Mouse (Mus musculus) lung, adult 2 months (tissue): ENCODE data around the gene Cgnl1. TPM values are rescaled to one million over a fixed set of nuclear protein-coding genes. Genes with fewer than 3 reads are reported as not detected.

Experiments
- DNase-seq: peaks from one replicate; pipeline ENCODE4 v3.0.0; 2022
- H3K4me1 ChIP-seq: fragments of 200-500 bp; 2 replicates; pipeline ENCODE4 v1.6.1; 2011; ENCODE audit warnings: low read length; ENCODE audit not compliant: control insufficient read depth, insufficient read depth
- H3K4me3 ChIP-seq: fragments of 200-500 bp; replicated peaks from 2 replicates; pipeline ENCODE3; 2011; ENCODE audit warnings: low read depth, mild to moderate bottlenecking, control low read depth, low read length; ENCODE audit errors: extremely low read depth
- CTCF ChIP-seq: fragments of 200-500 bp; IDR thresholded peaks from 2 replicates; pipeline ENCODE4 v1.5.1; 2011; ENCODE audit warnings: mild to moderate bottlenecking, low read length, control low read depth; ENCODE audit not compliant: insufficient read depth
- POLR2A ChIP-seq: fragments of 200-500 bp; IDR thresholded peaks from 2 replicates; pipeline ENCODE4 v1.6.1; 2011; ENCODE audit warnings: low read depth, mild to moderate bottlenecking, control low read depth, low read length, borderline replicate concordance; ENCODE audit errors: extremely low read depth
- WGBS: fragments of 180-500 bp; shearing (Covaris S2); methylation state at CpG from one replicate; pipeline ENCODE4 v1.1.7; 2018; 5-methylcytosine and 5-hydroxymethylcytosine counted together
- polyA plus RNA-seq: library from polyadenylated mRNA; depleted of rRNA; stranded (reverse); fragments of >200 nt; gene quantifications from 2 replicates; pipeline ENCODE4 v1.2.3, GENCODE M21; 2012

The Cgnl1 gene
- polyA plus RNA-seq, 1 experiment: 32.9 TPM

DNA sequence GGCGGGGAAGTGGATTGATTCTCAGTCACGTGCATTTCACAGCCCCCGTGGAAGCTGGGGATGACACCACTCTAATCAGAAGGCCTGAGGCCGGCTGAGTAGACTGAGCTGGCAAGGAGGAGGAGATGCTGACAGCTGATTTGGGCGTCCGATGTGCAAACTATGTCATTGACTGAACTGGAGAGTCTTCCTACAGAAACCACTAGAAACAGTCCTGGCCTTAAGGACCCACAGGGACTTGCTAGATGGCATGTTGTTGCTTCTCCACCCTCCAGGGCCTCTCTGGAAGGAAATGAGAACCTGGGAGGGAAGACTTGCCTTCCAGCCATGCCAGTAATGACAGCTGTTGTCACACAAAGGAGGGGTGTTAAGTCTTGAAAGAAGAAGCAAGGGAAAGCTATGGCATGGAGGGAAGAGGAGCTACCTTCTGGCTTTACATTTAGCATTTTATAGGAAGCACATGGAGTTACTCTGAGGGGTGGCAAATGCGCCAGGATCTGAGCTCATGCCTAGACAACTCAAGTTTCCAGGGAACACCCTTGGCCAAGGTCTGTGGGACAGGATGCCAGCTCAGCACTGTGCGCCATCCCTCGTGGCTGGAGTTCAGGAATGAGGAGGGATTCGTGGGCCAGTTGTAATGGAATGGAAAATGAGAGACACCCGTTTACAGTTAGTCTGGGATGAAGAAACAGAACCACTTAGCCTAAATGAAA is 92.1 kb downstream of the Cgnl1 start:
- WGBS: 54% methylated on average over 11 of the region's 11 CpGs
- no peak for DNase-seq
- no peak overlapping the region for H3K4me3 ChIP-seq
- no peak for TF ChIP-seq POLR2A
- TF ChIP-seq CTCF: no peak
- H3K4me1 ChIP-seq: peaks cover 12% of the 10 kb centered on the region

DNA sequence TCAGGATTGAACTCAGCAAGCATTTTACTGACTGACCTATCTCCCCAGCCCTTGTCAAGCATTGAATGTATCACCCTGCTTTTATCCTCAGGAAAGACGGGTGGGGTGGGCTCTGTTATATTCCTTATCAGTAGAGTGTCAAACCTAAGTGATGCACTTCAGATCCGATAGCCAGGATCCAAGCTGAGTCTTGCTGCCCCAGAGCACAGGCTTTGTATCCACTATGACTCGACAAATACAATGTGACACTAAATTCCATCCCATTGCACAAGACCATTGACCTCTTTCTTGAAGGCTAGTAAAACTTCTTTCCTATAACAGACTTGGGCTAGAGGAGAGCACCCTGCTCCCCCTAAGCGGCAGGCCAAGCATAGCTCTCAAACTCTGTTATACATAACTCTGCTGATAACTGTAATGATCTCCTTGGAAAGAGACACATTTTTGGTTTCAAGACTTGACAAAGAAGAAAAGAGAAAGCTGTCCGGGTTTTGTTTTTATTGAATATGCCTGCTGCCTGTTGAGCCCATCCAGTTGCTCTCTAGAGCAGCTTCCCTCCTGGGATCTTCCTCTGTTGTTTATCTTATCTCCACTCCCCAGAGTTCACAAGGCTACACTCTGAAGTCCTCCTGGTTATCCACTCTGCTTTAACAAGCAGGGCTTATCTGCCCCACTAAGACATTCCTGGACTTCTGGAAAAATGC is 94.3 kb downstream of the Cgnl1 start:
- 56% methylated on average over 5 of the region's 5 CpGs for whole genome bisulfite sequencing
- TF ChIP-seq CTCF (no peak), POLR2A (no peak)
- DNase-seq: no peak
- Histone ChIP-seq H3K4me1 (peaks cover 12% of the 10 kb centered on the region), H3K4me3 (no peak overlapping the region)

DNA sequence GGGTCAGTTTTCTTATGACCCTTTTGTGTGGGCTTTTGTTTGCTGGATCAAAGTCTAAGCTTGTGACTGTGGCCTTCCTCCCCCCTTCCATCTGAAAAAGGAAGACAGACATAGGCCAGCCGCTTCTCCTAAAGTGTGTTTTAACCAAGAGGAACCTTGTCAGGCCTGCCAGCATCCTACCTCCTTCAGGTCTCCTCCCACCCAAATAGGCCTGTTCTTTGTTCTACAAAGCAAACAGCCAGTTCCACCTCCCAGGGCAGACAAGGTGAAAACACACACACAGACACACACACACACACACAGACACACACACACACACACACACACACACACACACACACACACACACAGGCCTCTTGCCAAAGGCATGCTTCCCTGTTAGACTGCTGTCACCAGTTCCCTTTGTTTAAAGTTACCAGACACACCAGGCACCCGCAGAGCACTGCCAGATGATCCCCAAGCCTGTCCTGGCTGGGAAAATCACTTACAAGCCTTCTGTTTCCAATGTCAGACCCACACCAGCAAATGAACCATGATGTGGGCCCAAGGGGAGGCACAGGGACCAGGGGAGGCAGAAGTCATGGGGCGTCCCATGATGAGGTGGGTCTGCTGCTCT is 95.5 kb downstream of the Cgnl1 start:
- 67% methylated on average over 3 of the region's 3 CpGs for WGBS
- no peak for DNase-seq
- peaks cover 12% of the 10 kb centered on the region for H3K4me1 ChIP-seq
- no peak overlapping the region for H3K4me3 ChIP-seq
- no peak for TF ChIP-seq CTCF
- TF ChIP-seq POLR2A: no peak

- TF ChIP-seq POLR2A (no peak), CTCF (no peak)
- Histone ChIP-seq H3K4me1 (peaks cover 12% of the 10 kb centered on the region), H3K4me3 (no peak overlapping the region)
- no peak for DNase-seq
- 97% methylated on average over 2 of the region's 2 CpGs for WGBS
Observed at GRCm38 (mm10) chr9:71675216-71675615, 96.2 kb downstream of the Cgnl1 start.

GRCm38 (mm10) chr9:71674476-71674875 is 96.9 kb downstream of the Cgnl1 start:
- 48% methylated on average over 5 of the region's 5 CpGs for WGBS
- peaks cover 10% of the 10 kb centered on the region for H3K4me1 ChIP-seq
- no peak overlapping the region for H3K4me3 ChIP-seq
- DNase-seq: no peak
- TF ChIP-seq POLR2A (no peak), CTCF (no peak)

DNA sequence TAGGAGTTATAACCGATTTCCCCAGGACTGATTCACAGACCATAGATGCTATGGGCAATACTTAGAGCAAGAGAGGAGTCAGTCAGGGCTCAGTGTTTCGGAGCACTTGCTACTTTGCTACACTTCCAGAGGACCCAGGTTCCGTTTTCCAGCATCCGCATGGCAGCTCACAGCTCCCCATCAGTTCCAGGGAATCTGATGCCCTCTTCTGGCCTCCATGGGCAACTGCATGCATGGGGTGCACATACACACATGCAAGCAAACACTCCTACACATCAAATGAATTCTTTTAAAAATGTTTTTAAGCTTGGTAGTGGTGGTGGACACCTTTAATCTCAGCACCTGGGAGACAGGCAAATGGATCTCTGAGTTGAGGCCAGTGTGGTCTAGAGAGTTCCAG is 98.9 kb downstream of the Cgnl1 start:
- 99% methylated on average over 4 of the region's 4 CpGs for WGBS
- TF ChIP-seq CTCF: no peak
- no peak for TF ChIP-seq POLR2A
- Histone ChIP-seq H3K4me1 (peaks cover 11% of the 10 kb centered on the region), H3K4me3 (no peak overlapping the region)
- no peak for DNase-seq

DNA sequence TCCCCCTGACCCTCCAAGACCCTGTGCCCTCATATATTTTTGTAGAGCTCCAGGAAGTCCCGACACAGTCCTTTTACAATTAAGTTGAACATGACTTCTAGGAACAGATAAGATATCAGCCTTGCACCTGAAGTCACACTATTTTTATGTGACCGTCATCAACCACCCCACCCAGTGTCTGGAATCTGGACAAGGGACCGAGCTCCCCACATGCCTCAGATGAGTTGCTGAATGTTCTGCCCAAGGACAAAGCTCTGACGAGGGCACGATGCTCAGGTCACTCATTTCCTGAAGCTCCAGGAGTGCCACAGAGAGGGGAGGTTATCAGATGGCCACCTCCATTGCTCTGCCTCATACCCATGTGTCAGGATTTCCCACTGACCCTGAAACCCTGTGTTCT is 100.7 kb downstream of the Cgnl1 start:
- TF ChIP-seq CTCF (no peak), POLR2A (no peak)
- no peak overlapping the region for H3K4me3 ChIP-seq
- peaks cover 14% of the 10 kb centered on the region for H3K4me1 ChIP-seq
- DNase-seq: no peak
- 70% methylated on average over 5 of the region's 5 CpGs for WGBS

GRCm38 (mm10) chr9:71667616-71668015 is 103.8 kb downstream of the Cgnl1 start:
- 8% methylated on average over 5 of the region's 5 CpGs for WGBS
- H3K4me1 ChIP-seq: peaks cover 23% of the 10 kb centered on the region
- no peak for TF ChIP-seq POLR2A
- TF ChIP-seq CTCF: no peak
- H3K4me3 ChIP-seq: no peak overlapping the region
- DNase-seq: peak; percentile 63

GRCm38 (mm10) chr9:71666432-71666831 is 105.0 kb downstream of the Cgnl1 start:
- 31% methylated on average over 6 of the region's 6 CpGs for WGBS
- H3K4me3 ChIP-seq: no peak overlapping the region
- H3K4me1 ChIP-seq: peaks cover 23% of the 10 kb centered on the region
- TF ChIP-seq CTCF (peak; percentile 16; the same call in 1 of the 2 replicates), POLR2A (no peak)
- no peak for DNase-seq
